Mouse (Mus musculus) liver, embryonic 14.5 days (tissue): ENCODE results near the gene Crcp. TPM values are rescaled to one million over a fixed set of nuclear protein-coding genes. Genes with fewer than 3 reads are reported as not detected.
"Not testable (repeated sequence)": the region's sequence is repeated elsewhere in the genome, so short reads cannot be mapped to it uniquely, and the experiment has no call there.

ENCODE experiments used
- ATAC-seq: fragments of 200-750 bp; cut with Nextera tagmentation; 2 replicates; pipeline ENCODE4 v1.8.0; 2017; ENCODE audit warnings: moderate number of reproducible peaks, mild to moderate bottlenecking, moderate library complexity; ENCODE audit not compliant: insufficient read depth
- DNase-seq, 3 experiments: peaks; one replicate each; pipeline ENCODE4 v3.0.0-alpha.2; 2012 to 2013; ENCODE audit warnings: low read depth in 3 of 3, low spot score in 3 of 3
- H3K27ac ChIP-seq: fragments of 300-500 bp; sonication (generic); 2 replicates; pipeline ENCODE4 v1.5.1; 2014; ENCODE audit warnings: moderate library complexity, mild to moderate bottlenecking, control low read depth, inconsistent platforms
- H3K27me3 ChIP-seq: fragments of 300-500 bp; sonication (generic); 2 replicates; pipeline ENCODE4 v1.6.1; 2014; ENCODE audit warnings: mild to moderate bottlenecking, low read length, moderate library complexity; ENCODE audit not compliant: control insufficient read depth, insufficient read depth
- H3K36me3 ChIP-seq: fragments of 300-500 bp; sonication (generic); replicated peaks from 2 replicates; pipeline ENCODE4 v1.6.1; 2014; ENCODE audit warnings: low read depth; ENCODE audit not compliant: control insufficient read depth, insufficient read depth
- H3K4me1 ChIP-seq, 2 experiments: fragments of 200-500 bp in 1 of 2; fragments of 300-500 bp in 1 of 2; sonication (generic) in 1 of 2; replicated peaks; 2 replicates each; pipeline ENCODE4 v1.6.1; 2012 to 2014; ENCODE audit warnings: antibody characterized with exemption in 1 of 2, inconsistent platforms in 1 of 2, low read length in 1 of 2; ENCODE audit not compliant: control insufficient read depth in 2 of 2, insufficient read depth in 2 of 2
- H3K4me2 ChIP-seq: fragments of 300-500 bp; sonication (generic); 2 replicates; pipeline ENCODE4 v1.6.1; 2014; ENCODE audit warnings: low read depth, mild to moderate bottlenecking, control low read depth, moderate library complexity
- H3K4me3 ChIP-seq, 2 experiments: fragments of 200-500 bp in 1 of 2; fragments of 300-500 bp in 1 of 2; sonication (generic) in 1 of 2; 2 replicates each; pipeline ENCODE4 v1.5.1; 2012 to 2014; ENCODE audit warnings: low read depth in 2 of 2, low read length in 2 of 2, mild to moderate bottlenecking in 2 of 2, control low read depth in 1 of 2, inconsistent platforms in 1 of 2, moderate library complexity in 1 of 2; ENCODE audit not compliant: insufficient read depth in 1 of 2
- H3K9ac ChIP-seq: fragments of 300-500 bp; sonication (generic); replicated peaks from 2 replicates; pipeline ENCODE4 v1.6.1; 2014; ENCODE audit warnings: mild to moderate bottlenecking, control low read depth, moderate library complexity
- H3K9me3 ChIP-seq: fragments of 300-500 bp; sonication (generic); 2 replicates; pipeline ENCODE4 v1.6.1; 2016; ENCODE audit warnings: low read length, mixed read lengths; ENCODE audit not compliant: control insufficient read depth
- CTCF ChIP-seq: IDR thresholded peaks from 2 replicates; pipeline ENCODE4 v1.5.1; 2016; ENCODE audit warnings: antibody characterized with exemption, low read depth, control low read depth
- EP300 ChIP-seq: IDR thresholded peaks from 2 replicates; pipeline ENCODE4 v1.6.1; 2016; ENCODE audit warnings: antibody characterized with exemption, low read depth
- WGBS: fragments of 180-500 bp; shearing (Covaris S2); extraction: QIAGEN DNeasy Blood & Tissue Kit; methylation state at CpG from one replicate; pipeline ENCODE4 v1.1.7; 2014; ENCODE audit not compliant: insufficient replicate concordance; 5-methylcytosine and 5-hydroxymethylcytosine counted together
- polyA plus RNA-seq, 2 experiments: library from polyadenylated mRNA; depleted of rRNA in 1 of 2; stranded (reverse) in 1 of 2; unstranded in 1 of 2; fragments of >200 nt; fragmentation: Nextera tagmentation in 1 of 2; extraction: Ambion mirVana in 1 of 2; gene quantifications; 2 replicates each; pipeline versions ENCODE4 v1.2.1 to v1.2.3; 2012 to 2014

Crcp gene
- polyA plus RNA-seq, 2 experiments, result 14.7 to 15.8 TPM

GRCm38 (mm10) chr5:130031410-130032390 lies 2.6 kb downstream of the Crcp start:
- Histone ChIP-seq H3K9ac (no peak overlapping the region), H3K27ac (no peak overlapping the region), H3K4me1 (peaks cover 6 to 20% of the 10 kb centered on the region in 2 experiments), H3K27me3 (no peaks in the 10 kb centered on the region), H3K36me3 (peaks cover 5% of the 10 kb centered on the region; the same call in 1 of the 2 replicates), H3K4me3 (no peak overlapping the region), H3K9me3 (no peaks in the 10 kb centered on the region), H3K4me2 (no peak overlapping the region)
- 82% methylated on average over 19 of the region's 19 CpGs for WGBS
- TF ChIP-seq CTCF, result no peak
- no peak for TF ChIP-seq EP300
- no peak for DNase-seq
- ATAC-seq, result no peak

DNA sequence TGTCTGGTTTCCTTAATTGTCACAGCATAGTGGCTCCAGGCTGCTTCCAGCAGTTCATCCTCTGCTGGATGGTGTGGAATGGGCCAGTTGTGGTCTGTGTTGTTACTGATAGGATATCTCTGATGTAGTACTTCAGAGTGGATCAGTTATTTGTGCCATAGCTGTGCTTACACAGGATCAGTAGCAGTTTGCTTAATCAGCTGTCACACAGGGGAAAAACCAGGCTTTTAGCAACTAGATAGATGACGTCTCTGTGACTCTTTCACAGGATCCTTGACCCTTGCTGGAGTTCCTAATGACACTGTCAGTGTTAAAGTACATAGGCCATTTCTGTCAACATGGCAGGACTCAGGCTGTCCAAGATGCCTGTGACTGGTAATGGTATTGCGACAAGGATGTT lies 4.8 kb downstream of the Crcp start:
- ATAC-seq, result peak; percentile 37; the same call in 1 of the 2 replicates
- H3K27ac ChIP-seq, result no peak overlapping the region
- whole genome bisulfite sequencing, result 46% methylated on average over 2 of the region's 2 CpGs
- TF ChIP-seq CTCF (no peak), EP300 (peak; percentile 38; the same call in 1 of the 2 replicates)
- H3K4me2 ChIP-seq, result no peak overlapping the region
- H3K9me3 ChIP-seq, result no peaks in the 10 kb centered on the region
- no peaks in the 10 kb centered on the region for H3K27me3 ChIP-seq
- DNase-seq, result no peak
- no peak overlapping the region for H3K9ac ChIP-seq
- H3K4me1 ChIP-seq, result peaks cover 6 to 18% of the 10 kb centered on the region in 2 experiments
- no peak overlapping the region for H3K4me3 ChIP-seq
- H3K36me3 ChIP-seq, result peaks cover 12% of the 10 kb centered on the region

- WGBS, result 58% methylated on average over 2 of the region's 2 CpGs
- DNase-seq, H3K27me3 ChIP-seq, H3K9ac ChIP-seq, ATAC-seq, H3K9me3 ChIP-seq, H3K4me2 ChIP-seq, H3K4me1 ChIP-seq, H3K27ac ChIP-seq, H3K4me3 ChIP-seq: not testable (repeated sequence)
- H3K36me3 ChIP-seq, result peaks cover 25% of the 10 kb centered on the region
- peak; percentile 56 for TF ChIP-seq CTCF
Observed at GRCm38 (mm10) chr5:130036300-130036699, 7.2 kb downstream of the Crcp start.

DNA sequence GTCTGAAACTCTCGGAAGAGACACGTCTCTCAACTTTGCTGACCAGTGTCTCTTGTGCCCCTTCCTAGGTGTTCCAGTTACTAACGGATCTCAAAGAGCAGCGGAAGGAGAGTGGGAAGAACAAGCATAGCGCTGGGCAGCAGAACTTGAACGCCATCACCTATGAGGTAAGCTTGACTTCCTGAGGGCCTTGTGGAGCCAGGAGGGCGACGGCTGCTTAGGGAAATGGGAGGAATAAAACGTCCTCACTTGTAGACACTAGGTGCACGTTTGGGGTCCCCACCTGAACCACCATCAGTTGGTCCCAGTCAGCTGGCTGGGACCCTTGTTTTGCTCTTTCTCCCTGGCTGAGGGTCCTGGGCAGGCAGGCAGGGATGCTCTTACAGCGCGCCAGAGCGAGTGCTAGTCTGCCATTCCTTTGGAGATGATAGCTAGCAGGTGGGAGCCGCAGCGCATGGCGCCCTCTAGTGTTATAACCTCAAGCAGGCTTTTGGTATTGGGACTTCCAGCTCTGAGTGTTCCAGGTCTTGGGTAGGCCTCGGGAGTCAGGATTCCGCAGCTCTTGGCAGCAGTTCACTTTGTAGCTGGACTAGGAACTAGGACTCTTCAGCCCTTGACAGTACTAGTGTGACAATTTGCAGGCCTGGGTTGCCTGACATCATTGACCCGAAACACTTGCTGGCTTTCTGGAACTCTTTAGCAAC lies 8.8 kb downstream of the Crcp start:
- no peak overlapping the region for H3K4me3 ChIP-seq
- no peak overlapping the region for H3K4me2 ChIP-seq
- DNase-seq (peak; percentile 28 to 44 (median 37)), ATAC-seq (no peak)
- no peaks in the 10 kb centered on the region for H3K9me3 ChIP-seq
- no peak overlapping the region for H3K27ac ChIP-seq
- H3K27me3 ChIP-seq, result no peaks in the 10 kb centered on the region
- H3K36me3 ChIP-seq, result peaks cover 38% of the 10 kb centered on the region
- no peak overlapping the region for H3K9ac ChIP-seq
- TF ChIP-seq EP300 (no peak), CTCF (peak; percentile 92)
- peaks cover 6 to 9% of the 10 kb centered on the region in 2 experiments for H3K4me1 ChIP-seq
- 64% methylated on average over 19 of the region's 19 CpGs for WGBS

- Histone ChIP-seq H3K4me1 (no peaks in the 10 kb centered on the region; a peak in 1 of 4 replicates), H3K27ac (no peak overlapping the region), H3K4me3 (no peak overlapping the region), H3K36me3 (peaks cover 37% of the 10 kb centered on the region), H3K27me3 (no peaks in the 10 kb centered on the region), H3K9ac (no peak overlapping the region), H3K4me2 (no peak overlapping the region), H3K9me3 (no peaks in the 10 kb centered on the region)
- 84% methylated on average over 4 of the region's 4 CpGs for WGBS
- ATAC-seq, result no peak
- TF ChIP-seq CTCF (no peak), EP300 (no peak)
- DNase-seq, result no peak
Observed at GRCm38 (mm10) chr5:130040797-130041196, 11.7 kb downstream of the Crcp start.
